Mouse (Mus musculus): ENCODE results near the gene Src. TPM values are rescaled to one million over a fixed set of nuclear protein-coding genes. Genes with fewer than 3 reads are reported as not detected.
"Not testable (repeated sequence)": the region's sequence is repeated elsewhere in the genome, so short reads cannot be mapped to it uniquely, and the experiment has no call there.

The Src gene
- polyA plus RNA-seq (2015; fragmentation: Nextera tagmentation; extraction: Ambion mirVana) = 11.8 and 15.5 TPM in 2 replicates

GRCm38 (mm10) chr2:157418206-157418605 lies at the start of gene Src:
TSS of gene Src (plus strand) at chr2:157418444.
- H3K9me3 ChIP-seq (ENCODE audit: control insufficient read depth, low read length) = no peaks in the 10 kb centered on the region
- peaks cover 41% of the 10 kb centered on the region for H3K4me1 ChIP-seq (ENCODE audit: control insufficient read depth, insufficient read depth, low read length)
- peak within 1 kb of the TSS; percentile 23 for H3K27ac ChIP-seq (ENCODE audit: low read length)
- H3K4me3 ChIP-seq (ENCODE audit: low read length) = peak within 1 kb of the TSS; percentile 3; the same call in 1 of the 2 replicates
- ATAC-seq = peak; percentile 47
- peak within 1 kb of the TSS; percentile 55 for H3K9ac ChIP-seq (ENCODE audit: low read depth, low read length)
- no peaks in the 10 kb centered on the region for H3K27me3 ChIP-seq (replicated peaks; ENCODE audit: control insufficient read depth, insufficient read depth, low read length)
- WGBS = 25% methylated on average over 13 of the region's 13 CpGs
- H3K4me2 ChIP-seq (ENCODE audit: low read depth, low read length) = peak within 1 kb of the TSS; percentile 42
- no peaks in the 10 kb centered on the region for H3K36me3 ChIP-seq (ENCODE audit: control insufficient read depth, insufficient read depth, low read length)

DNA sequence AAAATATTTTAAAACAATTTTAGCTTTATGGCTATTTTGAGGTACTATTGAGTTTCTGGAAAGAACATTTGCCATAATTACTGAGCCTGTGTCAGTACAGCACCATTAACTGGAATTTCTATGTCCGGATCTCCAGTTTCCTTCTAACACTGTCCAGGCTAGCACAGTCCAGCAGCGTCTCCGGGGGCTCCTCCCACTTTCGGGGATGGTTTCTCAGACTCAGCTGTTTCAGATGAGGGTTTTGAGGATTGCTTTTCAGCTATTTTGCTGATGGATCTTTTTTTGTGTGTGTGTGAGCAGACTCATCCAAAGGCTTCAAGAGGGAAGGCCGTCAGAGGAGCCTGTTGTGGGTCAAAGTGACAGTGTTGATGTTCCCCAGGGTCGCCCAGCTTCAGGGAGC lies 46.5 kb upstream of the Src start:
- WGBS = 50% methylated on average over 6 of the region's 6 CpGs
- no peaks in the 10 kb centered on the region for H3K27me3 ChIP-seq (replicated peaks; ENCODE audit: control insufficient read depth, insufficient read depth, low read length)
- no peaks in the 10 kb centered on the region for H3K9me3 ChIP-seq (ENCODE audit: control insufficient read depth, low read length)
- 0 out of 2 replicates have a peak overlapping the region, but pooled peaks have one; percentile 4 for H3K9ac ChIP-seq (ENCODE audit: low read depth, low read length)
- no peak for ATAC-seq
- peaks cover 36% of the 10 kb centered on the region for H3K4me1 ChIP-seq (ENCODE audit: control insufficient read depth, insufficient read depth, low read length)
- no peaks in the 10 kb centered on the region for H3K36me3 ChIP-seq (ENCODE audit: control insufficient read depth, insufficient read depth, low read length)
- H3K27ac ChIP-seq (ENCODE audit: low read length) = peak overlapping the region; percentile 8
- H3K4me2 ChIP-seq (ENCODE audit: low read depth, low read length) = no peak overlapping the region
- no peak overlapping the region for H3K4me3 ChIP-seq (ENCODE audit: low read length)

DNA sequence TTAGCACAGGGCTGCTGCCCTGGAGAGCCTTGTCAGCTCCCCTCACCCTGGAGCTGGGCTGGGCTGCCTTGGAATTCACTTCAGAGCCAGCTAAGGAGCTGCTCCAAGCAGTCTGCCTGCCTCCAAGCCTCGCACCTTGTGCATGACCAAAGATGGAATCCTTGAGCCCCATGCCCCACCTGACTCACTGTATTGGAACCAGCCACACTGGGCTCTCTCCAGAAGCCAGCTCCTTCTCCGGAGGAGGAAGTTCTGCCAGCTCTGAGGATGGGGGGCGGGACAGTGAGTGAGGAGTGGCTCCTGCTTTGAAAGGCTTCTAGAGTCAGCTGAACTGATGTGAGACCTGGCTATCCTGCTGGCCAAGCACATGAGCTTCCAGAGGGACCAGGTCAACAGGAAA lies 44.6 kb upstream of the Src start:
- no peak overlapping the region for H3K9ac ChIP-seq (ENCODE audit: low read depth, low read length)
- 67% methylated on average over 3 of the region's 3 CpGs for WGBS

GRCm38 (mm10) chr2:157375051-157375450 lies 43.2 kb upstream of the Src start:
- peak overlapping the region; percentile 10; the same call in 1 of the 2 replicates for H3K4me2 ChIP-seq (ENCODE audit: low read depth, low read length)
- no peak overlapping the region for H3K4me3 ChIP-seq (ENCODE audit: low read length)
- H3K9me3 ChIP-seq (ENCODE audit: control insufficient read depth, low read length) = no peaks in the 10 kb centered on the region
- H3K4me1 ChIP-seq (ENCODE audit: control insufficient read depth, insufficient read depth, low read length) = peaks cover 36% of the 10 kb centered on the region
- peak; percentile 19; the same call in 1 of the 2 replicates for ATAC-seq
- H3K9ac ChIP-seq (ENCODE audit: low read depth, low read length) = no peak overlapping the region
- no peaks in the 10 kb centered on the region for H3K27me3 ChIP-seq (replicated peaks; ENCODE audit: control insufficient read depth, insufficient read depth, low read length)
- 41% methylated on average over 8 of the region's 8 CpGs for WGBS
- peaks cover 3% of the 10 kb centered on the region; the same call in 1 of the 2 replicates for H3K36me3 ChIP-seq (ENCODE audit: control insufficient read depth, insufficient read depth, low read length)
- peak overlapping the region; percentile 69 for H3K27ac ChIP-seq (ENCODE audit: low read length)

More for the DNA sequence above, 44.6 kb upstream of the Src start:
- ATAC-seq = peak; percentile 40
- no peaks in the 10 kb centered on the region for H3K9me3 ChIP-seq (ENCODE audit: control insufficient read depth, low read length)
- peaks cover 39% of the 10 kb centered on the region for H3K4me1 ChIP-seq (ENCODE audit: control insufficient read depth, insufficient read depth, low read length)
- H3K4me2 ChIP-seq (ENCODE audit: low read depth, low read length) = no peak overlapping the region
- no peak overlapping the region for H3K4me3 ChIP-seq (ENCODE audit: low read length)
- H3K27me3 ChIP-seq (replicated peaks; ENCODE audit: control insufficient read depth, insufficient read depth, low read length) = no peaks in the 10 kb centered on the region
- H3K36me3 ChIP-seq (ENCODE audit: control insufficient read depth, insufficient read depth, low read length) = no peaks in the 10 kb centered on the region
- peak overlapping the region; percentile 67 for H3K27ac ChIP-seq (ENCODE audit: low read length)

GRCm38 (mm10) chr2:157375794-157376757 lies 42.2 kb upstream of the Src start:
- no peak for ATAC-seq
- Histone ChIP-seq H3K27ac (ENCODE audit: low read length) (peak overlapping the region; percentile 69; the same call in 1 of the 2 replicates), H3K9ac (ENCODE audit: low read depth, low read length) (no peak overlapping the region), H3K9me3 (ENCODE audit: control insufficient read depth, low read length) (no peaks in the 10 kb centered on the region), H3K27me3 (replicated peaks; ENCODE audit: control insufficient read depth, insufficient read depth, low read length) (no peaks in the 10 kb centered on the region), H3K4me3 (ENCODE audit: low read length) (no peak overlapping the region), H3K4me2 (ENCODE audit: low read depth, low read length) (no peak overlapping the region), H3K36me3 (ENCODE audit: control insufficient read depth, insufficient read depth, low read length) (peaks cover 3% of the 10 kb centered on the region; the same call in 1 of the 2 replicates), H3K4me1 (ENCODE audit: control insufficient read depth, insufficient read depth, low read length) (peaks cover 36% of the 10 kb centered on the region)
- 31% methylated on average over 14 of the region's 14 CpGs for WGBS

DNA sequence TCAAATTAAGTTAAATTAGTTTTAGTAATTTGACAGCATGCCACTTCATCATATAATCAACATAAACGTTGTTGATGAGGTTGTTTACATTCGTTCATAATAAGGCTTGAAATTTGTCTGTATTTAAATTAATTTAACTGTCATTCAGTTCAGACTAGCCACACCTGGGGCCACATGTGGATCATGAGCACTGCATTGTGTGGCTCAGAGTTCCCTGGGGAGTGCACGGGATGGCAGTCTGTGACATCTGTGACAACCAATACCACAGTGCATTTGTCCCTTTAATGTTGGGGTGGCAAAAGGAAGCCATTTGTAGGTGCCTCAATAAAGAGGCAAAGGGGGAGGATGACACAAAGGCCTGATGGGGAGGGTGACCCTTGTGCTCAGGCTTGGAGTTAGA lies 41.2 kb upstream of the Src start:
- H3K27me3 ChIP-seq (replicated peaks; ENCODE audit: control insufficient read depth, insufficient read depth, low read length) = no peaks in the 10 kb centered on the region
- no peaks in the 10 kb centered on the region for H3K9me3 ChIP-seq (ENCODE audit: control insufficient read depth, low read length)
- H3K4me1 ChIP-seq (ENCODE audit: control insufficient read depth, insufficient read depth, low read length) = peaks cover 33% of the 10 kb centered on the region
- H3K36me3 ChIP-seq (ENCODE audit: control insufficient read depth, insufficient read depth, low read length) = peaks cover 3% of the 10 kb centered on the region; the same call in 1 of the 2 replicates
- no peak overlapping the region for H3K27ac ChIP-seq (ENCODE audit: low read length)
- 51% methylated on average over 3 of the region's 3 CpGs for WGBS
- no peak overlapping the region for H3K9ac ChIP-seq (ENCODE audit: low read depth, low read length)
- H3K4me2 ChIP-seq (ENCODE audit: low read depth, low read length) = no peak overlapping the region
- ATAC-seq = no peak
- no peak overlapping the region for H3K4me3 ChIP-seq (ENCODE audit: low read length)

DNA sequence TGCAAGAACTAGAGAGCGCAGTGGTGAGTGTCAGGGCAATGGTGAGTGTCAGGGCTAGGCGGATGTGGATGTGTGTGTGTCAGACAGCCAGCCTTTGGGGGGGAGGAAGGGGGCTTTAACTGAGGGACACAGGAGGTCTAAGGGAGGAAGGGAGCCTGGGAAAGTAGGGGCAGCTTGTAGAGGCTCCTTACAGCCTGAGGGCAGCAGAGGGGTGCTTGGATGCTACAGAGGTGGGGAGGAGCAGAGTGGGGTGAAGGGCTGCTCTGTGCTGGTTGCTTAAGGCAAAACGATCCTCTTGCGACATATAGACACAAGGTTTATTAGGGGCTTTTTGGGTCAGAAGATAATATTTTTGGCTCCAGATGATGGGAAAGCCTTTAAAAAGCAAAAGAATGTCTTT lies 33.4 kb upstream of the Src start:
- no peak overlapping the region for H3K4me3 ChIP-seq (ENCODE audit: low read length)
- H3K9me3 ChIP-seq (ENCODE audit: control insufficient read depth, low read length) = no peaks in the 10 kb centered on the region
- WGBS = 77% methylated on average over 4 of the region's 4 CpGs
- no peaks in the 10 kb centered on the region for H3K36me3 ChIP-seq (ENCODE audit: control insufficient read depth, insufficient read depth, low read length)
- no peak overlapping the region for H3K27ac ChIP-seq (ENCODE audit: low read length)
- no peak overlapping the region for H3K4me2 ChIP-seq (ENCODE audit: low read depth, low read length)
- no peak overlapping the region for H3K9ac ChIP-seq (ENCODE audit: low read depth, low read length)
- peaks cover 4% of the 10 kb centered on the region; the same call in 1 of the 2 replicates for H3K4me1 ChIP-seq (ENCODE audit: control insufficient read depth, insufficient read depth, low read length)
- no peaks in the 10 kb centered on the region for H3K27me3 ChIP-seq (replicated peaks; ENCODE audit: control insufficient read depth, insufficient read depth, low read length)
- no peak for ATAC-seq

- not testable (repeated sequence) for ATAC-seq; H3K27ac ChIP-seq (ENCODE audit: low read length); H3K4me2 ChIP-seq (ENCODE audit: low read depth, low read length); H3K4me3 ChIP-seq (ENCODE audit: low read length); H3K9me3 ChIP-seq (ENCODE audit: control insufficient read depth, low read length); H3K4me1 ChIP-seq (ENCODE audit: control insufficient read depth, insufficient read depth, low read length); H3K36me3 ChIP-seq (ENCODE audit: control insufficient read depth, insufficient read depth, low read length); H3K9ac ChIP-seq (ENCODE audit: low read depth, low read length); H3K27me3 ChIP-seq (replicated peaks; ENCODE audit: control insufficient read depth, insufficient read depth, low read length)
- 94% methylated on average over 13 of the region's 14 CpGs for whole genome bisulfite sequencing
Observed at GRCm38 (mm10) chr2:157388901-157389590, 29.2 kb upstream of the Src start.

DNA sequence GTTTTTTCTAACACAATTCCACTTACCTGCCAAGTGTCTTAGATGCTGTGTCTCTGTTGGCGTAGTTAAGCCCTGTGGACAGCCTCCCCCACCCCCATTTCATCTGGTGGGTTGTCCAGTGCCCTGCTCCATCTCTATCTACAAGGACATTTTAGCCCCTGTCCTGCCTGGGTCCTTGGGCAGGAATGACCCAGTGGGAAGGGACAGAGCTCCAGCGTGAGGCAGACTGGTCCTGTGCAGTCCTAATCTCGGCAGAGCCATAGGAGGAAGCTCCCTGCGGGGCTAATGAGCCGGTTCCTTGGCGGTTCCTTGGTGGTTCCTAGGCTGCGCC lies 28.7 kb upstream of the Src start:
- Histone ChIP-seq H3K27ac (ENCODE audit: low read length) (no peak overlapping the region), H3K9ac (ENCODE audit: low read depth, low read length) (no peak overlapping the region), H3K36me3 (ENCODE audit: control insufficient read depth, insufficient read depth, low read length) (no peaks in the 10 kb centered on the region), H3K4me1 (ENCODE audit: control insufficient read depth, insufficient read depth, low read length) (peaks cover 7% of the 10 kb centered on the region; the same call in 1 of the 2 replicates), H3K4me2 (ENCODE audit: low read depth, low read length) (no peak overlapping the region), H3K4me3 (ENCODE audit: low read length) (no peak overlapping the region), H3K27me3 (replicated peaks; ENCODE audit: control insufficient read depth, insufficient read depth, low read length) (no peaks in the 10 kb centered on the region), H3K9me3 (ENCODE audit: control insufficient read depth, low read length) (no peaks in the 10 kb centered on the region)
- no peak for ATAC-seq
- WGBS = 91% methylated on average over 7 of the region's 7 CpGs
